Mouse (Mus musculus) heart, postnatal 14 days (tissue): ENCODE data around the gene Lrpprc. TPM values are rescaled to one million over a fixed set of nuclear protein-coding genes. Genes with fewer than 3 reads are reported as not detected.
"Not testable (repeated sequence)": the region's sequence is repeated elsewhere in the genome, so short reads cannot be mapped to it uniquely, and the experiment has no call there.

Experiments used
- DNase-seq, 2 experiments: peaks; one replicate each; pipeline ENCODE4 v3.0.0; 2021 to 2022
- intact Hi-C: fragments of 180-260 bp; cut with DNase I; formaldehyde crosslinking; loops from one replicate; pipeline ENCODE4 v1.15.1; 2025
- long read RNA-seq, 2 experiments: library from polyadenylated mRNA; stranded (forward); transcript quantifications; one replicate each; pipeline ENCODE4 v2.0.0; 2021
- total RNA-seq, 2 experiments: library from RNA; stranded (reverse); gene quantifications; 2 replicates each; pipeline ENCODE4 v1.2.3; 2021

Gene Lrpprc
- 100 to 1,000 TPM; 150 to 152 TPM for total RNA-seq
- long read RNA-seq, experiment 1, full-length matches to known transcripts = 173 of 211 reads
- long read RNA-seq, experiment 1, partial matches to known transcripts = 20 of 211 reads
- long read RNA-seq, experiment 1, other reads (novel, unspliced or antisense) = 18 of 211 reads
- long read RNA-seq, experiment 2, full-length matches to known transcripts = 164 of 191 reads
- long read RNA-seq, experiment 2, partial matches to known transcripts = 14 of 191 reads
- long read RNA-seq, experiment 2, other reads (novel, unspliced or antisense) = 13 of 191 reads

GRCm38 (mm10) chr17:84790447-84791098 lies at the start of gene Lrpprc:
TSS of gene Lrpprc (minus strand) at chr17:84790789.
- intact Hi-C loops = loop anchor here (2.0 kb wide), 1 partner anchor 300 kb away; the partner anchor contains the start of genes Camkmt and Prepl
- DNase-seq = peak; percentile 93 to 96

GRCm38 (mm10) chr17:84837780-84838179 lies 47.2 kb upstream of the Lrpprc start:
- peak; percentile 65 to 82 for DNase-seq
- intact Hi-C loops = loop anchor here (2.0 to 5.0 kb wide), 3 partner anchors 280 to 795 kb away; no protein-coding TSS in a partner anchor

- intact Hi-C loops = loop anchor here (5.0 kb wide), 1 partner anchor 282 kb away; no protein-coding TSS in a partner anchor
- no peak for DNase-seq
Observed at GRCm38 (mm10) chr17:84835249-84835648, 44.7 kb upstream of the Lrpprc start.

- no peak for DNase-seq
- intact Hi-C loops = no loop called here
Observed at GRCm38 (mm10) chr17:84832346-84832745, 41.8 kb upstream of the Lrpprc start.

GRCm38 (mm10) chr17:84828301-84828700 lies 37.7 kb upstream of the Lrpprc start:
- intact Hi-C loops = no loop called here
- DNase-seq = no peak

GRCm38 (mm10) chr17:84820603-84821002 lies 30.0 kb upstream of the Lrpprc start:
- intact Hi-C loops = no loop called here
- peak; percentile 15 to 49 for DNase-seq

GRCm38 (mm10) chr17:84818390-84818789 lies 27.8 kb upstream of the Lrpprc start:
- no peak for DNase-seq
- intact Hi-C loops = no loop called here

- intact Hi-C loops = no loop called here
- no peak for DNase-seq
Observed at GRCm38 (mm10) chr17:84816014-84816461, 25.4 kb upstream of the Lrpprc start.

GRCm38 (mm10) chr17:84814905-84815304 lies 24.3 kb upstream of the Lrpprc start:
- DNase-seq = no peak
- intact Hi-C loops = no loop called here

GRCm38 (mm10) chr17:84814192-84814591 lies 23.6 kb upstream of the Lrpprc start:
- DNase-seq, intact Hi-C loops: not testable (repeated sequence)

- no peak for DNase-seq
- intact Hi-C loops = no loop called here
Observed at GRCm38 (mm10) chr17:84792006-84792405, 1.4 kb upstream of the Lrpprc start.

- peak in 1 of 2 experiments; percentile 2 for DNase-seq
- intact Hi-C loops = loop anchor here (2.0 kb wide), 1 partner anchor 300 kb away; the partner anchor contains the start of genes Camkmt and Prepl
Observed at GRCm38 (mm10) chr17:84791156-84791555, 567 bp upstream of the Lrpprc start.

- no peak for DNase-seq
- intact Hi-C loops = loop anchor here (2.0 kb wide), 1 partner anchor 301 kb away; the partner anchor contains the start of genes Camkmt and Prepl
Observed at GRCm38 (mm10) chr17:84790043-84790442, 546 bp downstream of the Lrpprc start.

- no peak for DNase-seq
- intact Hi-C loops = no loop called here
Observed at GRCm38 (mm10) chr17:84788376-84789125, 2.0 kb downstream of the Lrpprc start.

GRCm38 (mm10) chr17:84787477-84787876 lies 3.1 kb downstream of the Lrpprc start:
- DNase-seq = no peak
- intact Hi-C loops = no loop called here

GRCm38 (mm10) chr17:84786911-84787310 lies 3.7 kb downstream of the Lrpprc start:
- DNase-seq = no peak
- intact Hi-C loops = no loop called here

- intact Hi-C loops = no loop called here
- DNase-seq = no peak
Observed at GRCm38 (mm10) chr17:84785176-84785575, 5.4 kb downstream of the Lrpprc start.

- no peak for DNase-seq
- intact Hi-C loops = no loop called here
Observed at GRCm38 (mm10) chr17:84783491-84783890, 7.1 kb downstream of the Lrpprc start.

GRCm38 (mm10) chr17:84780321-84780720 lies 10.3 kb downstream of the Lrpprc start:
- no peak for DNase-seq
- intact Hi-C loops = no loop called here

GRCm38 (mm10) chr17:84778477-84778978 lies 12.1 kb downstream of the Lrpprc start:
- intact Hi-C loops = no loop called here
- no peak for DNase-seq
